Mouse (Mus musculus): ENCODE results near the gene Akap8. TPM values are rescaled to one million over a fixed set of nuclear protein-coding genes. Genes with fewer than 3 reads are reported as not detected.

Akap8 gene
- total and polyA plus RNA-seq, 3 experiments: 67.3 to 272 (median 132) TPM

DNA sequence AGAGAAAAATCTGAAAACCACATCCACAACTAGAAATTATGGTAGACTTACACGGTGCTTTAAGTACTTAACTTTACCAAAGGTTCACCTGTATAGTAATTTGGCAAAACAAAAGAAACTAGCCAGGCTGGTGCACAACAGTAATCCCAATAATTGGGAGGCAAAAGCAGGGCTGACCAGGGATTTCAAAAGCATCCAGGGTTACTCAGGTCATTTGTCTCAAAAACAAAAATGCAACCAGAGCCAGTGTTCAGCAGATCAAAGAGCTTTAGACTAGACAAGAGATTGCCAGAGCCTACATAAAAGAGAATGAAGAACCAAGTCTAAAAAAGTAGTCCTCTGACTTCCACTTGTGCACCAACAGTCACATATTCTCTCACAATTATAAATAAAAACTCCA, 43.8 kb downstream of the Akap8 start:
- Histone ChIP-seq H3K4me3 (ENCODE audit: low read depth, low read length) (no peak overlapping the region), H3K9me3 (replicated peaks) (no peaks in the 10 kb centered on the region), H3K4me1 (ENCODE audit: insufficient read depth, low read depth, low read length) (peaks cover 40% of the 10 kb centered on the region), H3K36me3 (replicated peaks) (peaks cover 34% of the 10 kb centered on the region), H3K27me3 (ENCODE audit: insufficient read depth, low read length) (no peaks in the 10 kb centered on the region)
- DNase-seq (ENCODE audit: low spot score) (no peak), ATAC-seq (ENCODE audit: extremely low read depth, insufficient number of reproducible peaks, low FRiP score, poor library complexity, severe bottlenecking) (no peak)
- no peak for TF ChIP-seq GATA2 (IDR thresholded peaks at IDR 0.05; ENCODE audit: borderline replicate concordance, low read depth, low read length)
- TF ChIP-seq CTCF (IDR thresholded peaks at IDR 0.05; ENCODE audit: low read depth, low read length): no peak
- no peak for TF ChIP-seq POLR2AphosphoS5 (IDR thresholded peaks at IDR 0.05; ENCODE audit: insufficient replicate concordance, low read depth, low read length)
- TF ChIP-seq GATA1 (IDR thresholded peaks at IDR 0.05; ENCODE audit: borderline replicate concordance, low read length): no peak
- TF ChIP-seq TAL1 (conservative IDR thresholded peaks at IDR 0.05; ENCODE audit: low read depth, low read length): no peak

DNA sequence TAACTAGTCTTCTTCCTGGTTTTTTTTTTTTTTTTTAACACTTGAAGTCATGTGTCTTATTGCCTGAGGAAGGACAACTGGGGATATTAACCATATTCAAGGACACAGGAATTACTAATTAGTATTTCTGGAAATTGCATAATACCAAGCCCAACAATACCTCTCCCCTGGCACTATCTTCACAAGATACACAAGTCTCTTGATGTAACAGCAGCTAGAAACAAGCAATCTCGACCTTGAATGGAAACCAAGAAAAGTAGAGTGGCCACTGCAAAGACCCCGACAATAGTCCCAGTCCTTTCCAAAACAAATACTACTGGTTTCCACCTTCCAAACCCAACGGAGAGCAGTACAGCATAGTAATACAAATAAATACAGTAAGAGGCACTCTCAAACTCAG, 45.5 kb downstream of the Akap8 start:
- ATAC-seq (ENCODE audit: extremely low read depth, insufficient number of reproducible peaks, low FRiP score, poor library complexity, severe bottlenecking) (no peak), DNase-seq (ENCODE audit: low spot score) (no peak)
- Histone ChIP-seq H3K4me1 (ENCODE audit: insufficient read depth, low read depth, low read length) (peaks cover 29% of the 10 kb centered on the region), H3K4me3 (ENCODE audit: low read depth, low read length) (no peak overlapping the region), H3K9me3 (replicated peaks) (no peaks in the 10 kb centered on the region), H3K36me3 (replicated peaks) (peaks cover 39% of the 10 kb centered on the region), H3K27me3 (ENCODE audit: insufficient read depth, low read length) (no peaks in the 10 kb centered on the region)
- TF ChIP-seq GATA1 (IDR thresholded peaks at IDR 0.05; ENCODE audit: borderline replicate concordance, low read length): no peak
- TF ChIP-seq CTCF (IDR thresholded peaks at IDR 0.05; ENCODE audit: low read depth, low read length): no peak
- TF ChIP-seq TAL1 (conservative IDR thresholded peaks at IDR 0.05; ENCODE audit: low read depth, low read length): no peak
- TF ChIP-seq POLR2AphosphoS5 (IDR thresholded peaks at IDR 0.05; ENCODE audit: insufficient replicate concordance, low read depth, low read length): no peak
- TF ChIP-seq GATA2 (IDR thresholded peaks at IDR 0.05; ENCODE audit: borderline replicate concordance, low read depth, low read length): no peak

GRCm38 (mm10) chr17:32269151-32269550, 51.9 kb downstream of the Akap8 start:
- peaks cover 47% of the 10 kb centered on the region for H3K36me3 ChIP-seq (replicated peaks)
- H3K27me3 ChIP-seq (ENCODE audit: insufficient read depth, low read length): no peaks in the 10 kb centered on the region
- no peak overlapping the region for H3K4me3 ChIP-seq (ENCODE audit: low read depth, low read length)
- ATAC-seq (ENCODE audit: extremely low read depth, insufficient number of reproducible peaks, low FRiP score, poor library complexity, severe bottlenecking): no peak
- TF ChIP-seq GATA1 (IDR thresholded peaks at IDR 0.05; ENCODE audit: borderline replicate concordance, low read length): no peak
- no peak for TF ChIP-seq GATA2 (IDR thresholded peaks at IDR 0.05; ENCODE audit: borderline replicate concordance, low read depth, low read length)
- no peak for TF ChIP-seq POLR2AphosphoS5 (IDR thresholded peaks at IDR 0.05; ENCODE audit: insufficient replicate concordance, low read depth, low read length)
- no peak for TF ChIP-seq CTCF (IDR thresholded peaks at IDR 0.05; ENCODE audit: low read depth, low read length)
- TF ChIP-seq TAL1 (conservative IDR thresholded peaks at IDR 0.05; ENCODE audit: low read depth, low read length): no peak
- H3K9me3 ChIP-seq (replicated peaks): no peaks in the 10 kb centered on the region
- peaks cover 50% of the 10 kb centered on the region for H3K4me1 ChIP-seq (ENCODE audit: insufficient read depth, low read depth, low read length)
- DNase-seq (ENCODE audit: low spot score): peak; percentile 11

DNA sequence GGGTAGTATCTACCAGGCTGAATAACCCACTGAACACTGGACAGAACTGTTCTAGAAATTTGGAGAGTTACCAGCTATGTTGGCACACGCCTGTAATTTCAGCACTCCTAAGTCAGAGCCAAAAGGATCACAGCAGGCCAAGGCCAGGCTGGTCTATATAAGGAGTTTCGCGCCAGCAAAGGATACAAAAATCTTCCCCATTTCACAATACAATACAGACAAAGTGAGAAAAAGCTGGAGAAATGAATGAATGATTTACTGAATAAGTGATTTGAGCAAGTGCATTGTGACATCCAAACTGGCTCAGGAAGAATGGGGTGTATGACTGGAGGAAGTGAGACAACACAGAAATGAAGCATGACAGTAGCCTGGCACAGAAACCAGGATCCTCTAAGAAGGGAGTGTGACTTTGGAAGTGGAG, 52.5 kb downstream of the Akap8 start:
- no peak for ATAC-seq (ENCODE audit: extremely low read depth, insufficient number of reproducible peaks, low FRiP score, poor library complexity, severe bottlenecking)
- peaks cover 50% of the 10 kb centered on the region for H3K4me1 ChIP-seq (ENCODE audit: insufficient read depth, low read depth, low read length)
- TF ChIP-seq GATA1 (IDR thresholded peaks at IDR 0.05; ENCODE audit: borderline replicate concordance, low read length): no peak
- TF ChIP-seq POLR2AphosphoS5 (IDR thresholded peaks at IDR 0.05; ENCODE audit: insufficient replicate concordance, low read depth, low read length): no peak
- no peaks in the 10 kb centered on the region for H3K27me3 ChIP-seq (ENCODE audit: insufficient read depth, low read length)
- DNase-seq (ENCODE audit: low spot score): no peak
- no peaks in the 10 kb centered on the region for H3K9me3 ChIP-seq (replicated peaks)
- peaks cover 45% of the 10 kb centered on the region for H3K36me3 ChIP-seq (replicated peaks)
- H3K4me3 ChIP-seq (ENCODE audit: low read depth, low read length): no peak overlapping the region

GRCm38 (mm10) chr17:32268096-32268495, 52.9 kb downstream of the Akap8 start:
- H3K27me3 ChIP-seq (ENCODE audit: insufficient read depth, low read length): no peaks in the 10 kb centered on the region
- DNase-seq (ENCODE audit: low spot score) (no peak), ATAC-seq (ENCODE audit: extremely low read depth, insufficient number of reproducible peaks, low FRiP score, poor library complexity, severe bottlenecking) (no peak)
- H3K4me1 ChIP-seq (ENCODE audit: insufficient read depth, low read depth, low read length): peaks cover 51% of the 10 kb centered on the region
- H3K4me3 ChIP-seq (ENCODE audit: low read depth, low read length): no peak overlapping the region
- H3K36me3 ChIP-seq (replicated peaks): peaks cover 44% of the 10 kb centered on the region
- H3K9me3 ChIP-seq (replicated peaks): no peaks in the 10 kb centered on the region
- TF ChIP-seq POLR2AphosphoS5 (IDR thresholded peaks at IDR 0.05; ENCODE audit: insufficient replicate concordance, low read depth, low read length) (no peak), CTCF (IDR thresholded peaks at IDR 0.05; ENCODE audit: low read depth, low read length) (no peak), GATA2 (IDR thresholded peaks at IDR 0.05; ENCODE audit: borderline replicate concordance, low read depth, low read length) (no peak), GATA1 (IDR thresholded peaks at IDR 0.05; ENCODE audit: borderline replicate concordance, low read length) (no peak), TAL1 (conservative IDR thresholded peaks at IDR 0.05; ENCODE audit: low read depth, low read length) (no peak)

DNA sequence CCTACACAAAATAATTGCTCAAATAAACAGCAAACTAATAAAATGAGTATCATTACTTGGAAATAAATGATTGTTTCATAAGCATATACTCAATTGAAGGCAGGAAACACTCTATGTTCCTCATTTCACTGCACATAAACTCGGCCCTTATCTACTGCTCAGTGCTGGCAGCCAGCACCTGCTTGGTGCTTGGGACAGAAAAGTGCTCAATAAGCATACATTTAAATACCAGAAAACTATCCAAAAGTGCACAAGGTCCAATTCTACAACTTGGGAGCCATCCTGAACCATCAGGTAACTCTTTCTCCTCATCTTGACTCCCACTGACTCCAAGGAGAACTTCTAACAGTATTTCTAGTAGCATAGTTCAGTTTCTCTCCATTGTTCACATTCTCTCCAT, 53.4 kb downstream of the Akap8 start:
- Histone ChIP-seq H3K36me3 (replicated peaks) (peaks cover 44% of the 10 kb centered on the region), H3K4me3 (ENCODE audit: low read depth, low read length) (no peak overlapping the region), H3K9me3 (replicated peaks) (no peaks in the 10 kb centered on the region), H3K4me1 (ENCODE audit: insufficient read depth, low read depth, low read length) (peaks cover 54% of the 10 kb centered on the region), H3K27me3 (ENCODE audit: insufficient read depth, low read length) (no peaks in the 10 kb centered on the region)
- 0 out of 2 replicates have a peak, but pooled peaks have one; percentile 4 for ATAC-seq (ENCODE audit: extremely low read depth, insufficient number of reproducible peaks, low FRiP score, poor library complexity, severe bottlenecking)
- no peak for TF ChIP-seq CTCF (IDR thresholded peaks at IDR 0.05; ENCODE audit: low read depth, low read length)
- TF ChIP-seq TAL1 (conservative IDR thresholded peaks at IDR 0.05; ENCODE audit: low read depth, low read length): no peak
- TF ChIP-seq GATA2 (IDR thresholded peaks at IDR 0.05; ENCODE audit: borderline replicate concordance, low read depth, low read length): no peak
- TF ChIP-seq GATA1 (IDR thresholded peaks at IDR 0.05; ENCODE audit: borderline replicate concordance, low read length): no peak
- TF ChIP-seq POLR2AphosphoS5 (IDR thresholded peaks at IDR 0.05; ENCODE audit: insufficient replicate concordance, low read depth, low read length): no peak
- DNase-seq (ENCODE audit: low spot score): no peak

Data from G1E (cell line).